Mouse (Mus musculus): ENCODE data around the gene Stk38. TPM values are rescaled to one million over a fixed set of nuclear protein-coding genes. Genes with fewer than 3 reads are reported as not detected.
"Not testable (repeated sequence)": the region's sequence is repeated elsewhere in the genome, so short reads cannot be mapped to it uniquely, and the experiment has no call there.

The Stk38 gene
- 55.0 and 73.5 TPM in 2 replicates for total RNA-seq (2021)
- long read RNA-seq, experiment 1, transcript Stk38-202 (14 exons, 3,354 nt) = minor isoform, 13 of 80 reads
- long read RNA-seq, experiment 1, transcript Stk38-201 (14 exons, 3,351 nt) = major isoform, 41 of 80 reads
- long read RNA-seq, experiment 1, partial matches to known transcripts = 3 of 80 reads
- long read RNA-seq, experiment 1, other reads (novel, unspliced or antisense) = 23 of 80 reads
- long read RNA-seq, experiment 2, transcript Stk38-202 (14 exons, 3,354 nt) = minor isoform, 6 of 62 reads
- long read RNA-seq, experiment 2, transcript Stk38-201 (14 exons, 3,351 nt) = major isoform, 27 of 62 reads
- long read RNA-seq, experiment 2, partial matches to known transcripts = 3 of 62 reads
- long read RNA-seq, experiment 2, other reads (novel, unspliced or antisense) = 24 of 62 reads

DNA sequence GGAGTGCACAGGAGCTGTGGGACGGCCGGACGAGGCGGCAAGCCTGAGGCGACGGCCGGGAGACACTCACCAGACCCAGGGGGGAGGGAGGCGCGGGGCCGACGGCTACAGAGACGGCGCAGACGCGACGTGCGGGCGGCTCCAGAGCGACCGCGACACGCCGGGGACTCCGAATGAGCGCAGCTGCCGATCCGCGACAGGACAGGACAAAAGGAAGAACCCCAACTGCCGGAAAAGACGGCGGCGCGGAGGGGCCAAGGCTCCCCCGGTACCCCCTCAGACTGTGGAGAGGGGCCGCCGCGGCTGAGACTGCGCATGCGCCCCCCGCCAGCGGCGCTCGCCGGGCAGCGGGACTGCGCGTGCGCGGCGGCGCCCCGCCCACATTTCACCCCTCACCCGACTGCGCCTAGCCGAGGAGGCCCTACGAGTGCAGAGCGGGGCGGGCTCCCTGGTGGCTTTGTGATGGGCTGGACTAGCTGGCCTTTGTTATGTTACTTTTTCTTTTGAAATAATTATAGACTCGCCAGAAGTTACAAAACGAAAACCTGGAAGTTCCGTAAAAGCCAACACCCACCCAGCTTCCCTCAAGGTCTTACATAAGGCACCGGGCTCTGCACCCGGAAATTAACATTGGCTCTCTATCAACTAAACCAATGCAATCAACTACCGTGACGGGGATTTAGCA lies at the start of gene Stk38:
Stk38 (minus strand) TSS at position 355 of the 685 bp plus-strand sequence.
- DNase-seq = peak; percentile 96

DNA sequence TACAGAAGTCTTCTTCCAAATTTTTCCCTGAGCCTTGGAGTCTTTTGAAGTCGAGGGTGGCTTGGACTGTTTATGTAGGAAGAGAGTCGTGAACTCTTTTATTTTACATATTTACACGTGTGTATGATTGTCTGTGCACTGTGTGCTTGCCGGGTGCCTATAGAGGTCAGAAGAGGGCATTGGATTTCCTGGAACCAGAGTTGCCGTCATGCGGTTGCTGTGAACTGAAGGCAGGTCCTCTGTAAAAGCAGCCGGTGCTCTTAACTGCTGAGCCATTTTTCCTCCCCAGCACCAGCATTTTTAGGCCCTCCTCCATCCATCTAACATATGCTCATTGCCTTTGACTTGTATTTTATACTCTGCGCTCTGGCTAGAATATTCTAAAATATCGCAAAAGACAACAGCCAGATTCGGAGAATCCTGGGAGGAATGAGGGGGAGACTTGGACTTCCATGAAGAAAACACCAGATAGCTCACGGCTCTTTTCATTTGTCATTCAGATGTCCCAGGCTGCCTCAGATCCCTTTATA lies 49.6 kb upstream of the Stk38 start:
- DNase-seq = no peak

DNA sequence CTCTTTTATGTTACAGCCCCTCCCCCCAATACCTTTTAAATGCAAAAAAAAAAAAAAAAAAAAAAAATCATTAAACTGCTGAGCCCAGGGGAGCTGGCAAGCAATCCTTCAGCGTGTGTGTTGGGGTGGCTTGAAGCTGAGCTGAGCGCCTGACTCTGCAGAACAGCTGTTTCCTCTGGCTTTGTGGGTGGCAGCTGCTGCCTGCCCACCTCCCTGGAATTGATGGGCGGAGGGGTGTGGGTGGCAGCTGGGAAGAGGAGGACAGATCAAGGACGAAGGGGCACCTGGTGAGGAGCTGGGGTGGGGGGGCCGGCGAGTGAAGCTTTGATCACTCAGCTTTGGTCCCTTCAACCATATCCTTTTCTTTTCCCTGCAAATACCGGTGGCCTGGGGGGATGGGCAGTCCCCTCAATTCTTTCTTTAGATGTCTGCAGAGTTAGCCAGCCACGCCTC lies 48.9 kb upstream of the Stk38 start:
- peak; percentile 24 for DNase-seq

DNA sequence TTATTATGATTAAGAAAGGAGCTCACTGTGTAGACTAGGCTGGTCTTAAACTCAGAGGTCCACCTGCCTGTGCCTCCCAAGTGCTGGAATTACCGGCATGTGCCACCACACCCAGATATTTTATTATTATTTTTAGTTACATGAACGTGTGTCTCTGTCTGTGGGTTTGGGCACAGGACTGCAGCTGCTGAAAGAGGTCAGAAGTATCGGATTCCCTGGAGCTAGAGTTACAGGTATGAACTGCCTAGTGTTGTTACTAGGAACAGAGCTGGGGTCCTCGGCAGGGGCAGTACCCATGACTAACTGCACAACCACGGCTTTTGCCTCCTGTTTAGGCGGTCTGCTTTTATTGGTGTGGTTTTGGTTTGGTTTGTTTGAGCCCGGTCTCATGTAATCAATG lies 48.4 kb upstream of the Stk38 start:
- DNase-seq = no peak

DNA sequence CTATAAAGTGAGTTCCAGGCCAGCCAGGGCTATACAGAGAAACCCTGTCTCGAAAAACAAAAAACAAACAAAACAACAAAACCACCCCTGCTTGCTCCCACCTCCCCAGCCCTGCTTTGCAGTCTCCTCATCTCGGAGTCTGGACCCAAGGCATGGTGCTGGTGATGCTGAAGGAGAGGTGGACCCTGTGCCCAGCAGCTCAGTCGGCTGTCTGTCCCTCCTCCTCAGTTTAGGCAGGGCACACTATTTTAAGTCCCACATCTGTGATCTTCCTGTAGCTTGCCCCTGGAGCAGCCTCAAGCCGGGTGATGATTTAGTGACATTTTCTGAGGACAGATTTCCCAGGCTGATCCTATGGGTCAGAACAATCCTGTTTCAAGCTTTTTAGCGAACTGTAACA lies 47.8 kb upstream of the Stk38 start:
- no peak for DNase-seq

DNA sequence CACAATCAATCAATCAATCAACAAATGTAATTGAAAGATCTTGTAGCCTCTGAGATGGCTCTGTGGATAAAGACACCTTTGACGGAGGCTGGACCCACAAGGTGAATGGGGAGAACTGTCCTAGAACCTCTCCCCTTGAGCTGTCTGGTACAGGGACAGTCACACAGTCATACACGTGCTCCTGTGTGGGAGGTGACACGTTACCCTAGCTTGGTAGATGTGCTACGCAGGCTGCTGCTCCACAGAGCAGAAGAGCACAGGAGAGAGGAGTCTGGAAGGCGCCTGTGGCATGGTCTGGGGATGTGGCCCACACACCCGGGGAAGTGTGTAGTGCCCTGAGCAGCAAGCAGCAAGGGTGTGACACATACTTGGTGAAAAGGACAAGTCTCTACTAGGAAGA lies 46.6 kb upstream of the Stk38 start:
- DNase-seq = no peak

DNA sequence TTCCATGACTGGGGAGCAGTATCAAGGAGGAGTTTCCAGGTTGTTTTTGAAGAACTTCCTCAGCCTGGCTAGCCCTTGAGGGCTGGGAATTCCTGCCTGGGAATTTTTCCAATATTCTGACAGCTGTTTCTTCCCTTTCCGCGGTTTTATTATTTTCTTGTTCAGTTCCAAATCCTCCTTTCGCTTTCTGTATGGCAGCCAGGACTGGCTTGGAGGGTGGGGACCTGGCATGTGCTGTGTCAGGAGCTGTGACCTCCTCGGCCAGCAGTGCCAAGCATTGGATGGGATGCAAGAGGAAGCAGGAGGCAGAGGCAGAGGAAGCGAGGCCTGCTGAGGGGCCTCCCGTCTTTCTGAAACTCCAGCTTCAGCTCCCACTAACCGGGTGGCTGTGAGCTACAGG lies 46.0 kb upstream of the Stk38 start:
- peak; percentile 76 for DNase-seq

DNA sequence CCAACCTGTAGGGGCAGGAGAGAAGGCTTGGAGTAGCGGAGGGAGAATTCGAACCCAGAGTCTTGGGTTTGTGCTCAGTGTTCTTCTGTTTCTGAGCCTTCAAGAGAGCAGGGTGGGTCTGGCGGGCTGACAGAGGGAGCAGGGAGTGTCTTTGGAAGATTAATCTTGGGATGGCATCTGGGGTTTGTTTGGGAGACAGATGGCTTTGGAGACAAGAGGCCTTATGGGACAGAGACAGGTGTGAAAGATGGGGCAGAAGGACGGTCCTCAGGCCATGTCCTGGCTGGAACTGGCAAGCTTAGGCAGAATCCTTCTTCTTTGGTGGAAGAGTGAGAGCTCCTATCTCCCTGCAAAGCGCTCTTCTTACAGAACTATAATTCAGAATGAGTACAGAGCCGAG lies 45.3 kb upstream of the Stk38 start:
- no peak for DNase-seq

DNA sequence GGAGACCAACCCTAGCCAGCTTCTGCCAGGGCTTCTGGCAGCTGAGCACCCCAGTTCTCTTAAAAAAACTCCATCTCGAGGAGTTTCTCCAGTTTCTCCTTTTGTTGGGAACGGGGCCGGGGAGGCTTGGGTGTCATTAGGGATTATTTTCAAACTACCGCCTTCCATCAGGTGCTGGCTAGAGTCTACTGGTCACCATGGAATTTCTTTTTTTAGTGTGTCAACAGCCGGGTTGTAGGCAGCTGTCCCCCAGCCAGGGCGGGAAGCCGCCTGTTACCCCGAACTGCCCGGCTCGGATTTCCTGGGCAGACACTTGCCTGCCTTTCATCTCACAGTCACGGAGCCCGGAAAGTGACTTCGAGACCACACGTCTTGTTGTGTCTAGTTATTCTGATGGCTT lies 43.0 kb upstream of the Stk38 start:
- no peak for DNase-seq

DNA sequence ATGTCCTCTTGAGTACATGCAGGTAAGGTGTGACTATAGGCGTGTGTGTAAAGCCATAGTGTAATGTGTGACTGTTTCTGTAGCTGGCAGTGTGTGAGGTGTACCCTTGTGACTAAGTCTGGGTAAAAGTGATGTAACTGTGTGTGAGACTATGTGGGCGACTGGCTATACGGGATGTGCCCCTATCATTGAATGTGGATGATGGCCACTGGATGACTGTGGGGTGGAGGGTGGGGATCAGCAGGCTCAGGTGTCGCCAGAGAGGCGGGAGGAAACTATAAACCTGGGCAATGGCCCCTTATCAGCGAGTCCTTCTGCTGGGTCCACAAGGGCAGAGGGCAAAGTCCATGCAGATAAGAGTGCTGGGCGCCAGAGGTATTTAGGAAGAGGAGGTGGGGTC lies 42.1 kb upstream of the Stk38 start:
- DNase-seq = no peak

DNA sequence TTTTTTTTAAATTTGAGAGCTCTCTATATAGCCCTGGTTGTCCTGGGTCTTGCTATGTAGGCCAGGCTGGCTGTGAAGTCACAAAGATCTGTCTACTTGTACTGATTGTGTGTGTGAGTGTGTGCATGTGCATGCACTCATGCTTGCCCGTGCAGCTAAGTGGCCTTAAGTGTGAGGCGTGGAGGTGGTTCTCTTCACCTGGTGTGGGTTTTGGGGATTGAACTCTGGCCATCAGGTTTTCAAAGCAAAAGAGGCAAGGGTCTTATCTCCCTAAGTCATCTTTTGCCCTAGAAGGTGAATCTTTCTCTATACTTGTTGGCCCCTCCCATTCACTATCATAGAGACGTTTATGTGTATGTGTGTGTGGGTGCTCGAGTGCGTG lies 41.7 kb upstream of the Stk38 start:
- no peak for DNase-seq

DNA sequence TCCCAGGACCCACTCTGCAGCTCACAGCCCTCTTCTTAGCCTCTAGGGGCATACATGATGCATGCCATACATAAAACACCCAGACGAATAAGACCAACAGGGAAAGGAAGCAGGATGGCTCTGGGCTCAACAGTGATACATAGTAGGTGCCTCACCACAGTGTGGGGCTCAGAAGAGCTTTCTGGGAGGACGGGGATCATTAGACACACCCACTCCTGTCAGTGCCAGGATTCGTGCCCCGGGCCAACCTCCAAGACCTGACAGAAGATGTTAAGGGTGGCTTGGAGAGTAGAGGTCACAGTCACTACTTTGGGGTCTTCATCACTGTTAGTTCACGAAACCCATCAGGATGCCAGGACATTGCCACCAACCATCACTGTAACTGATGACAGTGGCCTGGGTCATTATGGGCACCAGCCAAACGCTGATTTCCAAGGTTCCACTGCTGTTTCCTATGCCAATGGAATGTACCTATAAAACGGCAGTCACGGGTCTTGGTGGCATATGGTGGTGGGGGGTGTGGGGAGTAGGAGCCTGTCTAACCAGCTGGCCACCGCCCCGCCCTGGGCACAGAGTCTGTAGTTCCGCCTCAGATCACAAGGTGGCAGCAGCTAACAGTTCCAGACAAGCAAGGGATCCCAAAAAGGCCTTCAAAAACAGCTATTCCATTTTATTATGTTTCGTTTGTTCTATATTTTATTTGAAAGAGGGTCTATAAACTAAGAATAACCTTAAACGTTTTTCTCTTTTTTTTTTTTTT lies 41.1 kb upstream of the Stk38 start:
- peak; percentile 89 for DNase-seq

DNA sequence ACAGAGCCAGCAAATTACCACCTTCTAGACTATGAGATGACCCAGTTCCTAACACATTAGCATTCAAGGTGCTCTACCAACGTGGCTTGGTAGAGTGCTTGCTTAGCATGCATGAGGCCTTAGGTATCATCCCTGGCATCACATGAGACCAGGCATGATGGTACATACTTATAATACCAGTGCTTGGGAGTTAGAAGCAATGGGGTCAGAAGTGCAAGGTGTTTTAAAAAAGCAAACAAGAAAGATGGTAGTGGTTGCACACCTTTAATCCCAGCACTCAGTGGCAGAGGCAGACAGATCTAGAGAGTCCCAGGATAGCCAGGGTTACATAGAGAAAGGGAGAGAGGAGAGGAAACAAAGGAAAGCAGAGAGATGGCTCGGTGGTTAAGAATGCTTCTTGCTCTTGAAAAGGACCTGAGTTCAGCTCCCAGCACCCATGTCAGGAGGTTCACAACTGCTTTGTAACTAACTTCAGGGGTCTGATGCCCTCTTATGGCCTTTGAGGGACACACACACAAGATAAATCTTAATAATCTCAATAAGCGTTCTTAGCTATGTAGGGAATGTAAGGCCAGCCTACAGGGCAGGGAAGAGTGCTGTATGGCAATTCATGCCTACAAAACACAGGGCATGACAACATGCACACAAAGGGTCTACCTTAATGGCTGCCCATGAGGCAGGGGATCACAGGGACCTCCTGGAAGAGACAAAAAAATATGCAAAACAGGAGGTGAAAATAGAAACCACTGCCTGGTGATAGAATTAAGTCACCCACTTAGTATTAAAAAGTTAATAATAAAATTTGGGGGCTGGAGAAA lies 40.1 kb upstream of the Stk38 start:
- no peak for DNase-seq

DNA sequence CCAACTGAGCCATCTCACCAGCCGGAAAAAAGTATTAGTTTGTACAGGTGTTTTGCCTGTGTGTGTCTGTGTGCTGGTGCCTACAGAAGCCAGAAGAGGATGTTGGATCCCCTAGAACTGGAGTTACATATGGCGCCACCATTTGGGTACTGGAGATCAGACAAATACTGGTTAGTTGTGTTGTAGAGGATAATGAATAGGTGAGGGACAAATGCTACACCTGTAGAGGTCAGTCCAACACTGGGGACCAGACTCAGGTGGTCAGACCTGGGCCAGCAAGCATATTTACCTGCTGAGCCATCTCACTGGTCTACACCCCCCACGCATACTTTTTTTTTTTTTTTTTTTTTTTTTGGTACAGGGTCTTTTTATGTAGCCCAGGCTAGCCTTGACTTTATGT lies 39.1 kb upstream of the Stk38 start:
- no peak for DNase-seq

DNA sequence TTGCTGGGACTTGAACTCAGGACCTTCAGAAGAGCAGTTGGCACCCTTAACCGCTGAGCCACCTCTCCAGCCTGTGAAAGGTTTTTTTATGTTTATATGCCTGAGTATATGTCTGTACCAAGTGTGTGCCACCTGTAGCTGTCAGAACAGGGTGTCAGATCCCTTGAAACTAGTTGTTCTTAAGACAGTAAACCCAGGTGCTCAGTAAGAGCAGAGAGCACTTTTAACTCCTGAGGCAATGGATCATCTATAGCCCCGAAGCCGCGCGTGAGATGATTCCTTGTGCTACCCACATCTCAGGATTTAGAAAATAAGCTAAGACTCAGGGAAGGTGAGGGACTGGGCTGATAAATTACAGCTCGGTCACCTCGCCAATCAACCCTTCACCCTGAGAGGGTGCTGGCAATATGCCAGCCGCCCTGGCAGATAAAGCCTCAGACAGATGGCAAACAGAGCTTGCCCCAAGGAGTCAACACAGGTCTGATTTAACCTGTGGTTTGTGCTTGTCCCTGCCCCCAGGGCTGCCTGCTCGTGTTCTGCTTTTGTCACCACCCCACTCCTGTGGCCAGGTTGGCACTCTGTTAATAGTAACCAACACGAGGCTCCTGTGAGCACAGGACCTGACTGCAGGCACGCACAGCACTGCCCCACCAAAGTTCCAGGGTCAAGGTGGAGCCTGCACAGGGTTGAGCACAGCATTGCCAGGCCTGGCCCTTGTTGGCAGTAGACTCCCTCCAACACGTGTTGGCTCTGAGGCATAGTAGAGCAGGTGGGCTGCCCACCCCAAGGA lies 38.1 kb upstream of the Stk38 start:
- peak; percentile 68 for DNase-seq

DNA sequence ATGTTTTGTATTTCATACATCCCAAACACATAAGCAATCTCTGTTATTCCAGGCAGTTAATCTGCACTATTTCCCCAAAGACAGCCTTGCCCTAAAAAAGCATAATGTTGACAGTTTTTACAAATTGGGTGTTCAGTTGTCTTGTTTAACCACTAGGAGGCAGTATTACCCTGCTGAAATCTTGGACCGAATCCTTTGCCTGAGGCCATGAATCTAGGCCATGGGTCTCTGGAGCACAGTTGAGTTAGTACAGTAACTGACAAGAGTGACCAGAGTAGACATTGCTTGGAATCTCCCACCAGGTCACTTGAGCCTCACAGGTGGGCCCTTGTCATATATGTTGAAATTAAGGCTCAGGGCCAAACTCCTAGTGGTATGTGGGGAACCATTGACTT lies 37.1 kb upstream of the Stk38 start:
- peak; percentile 56 for DNase-seq

DNA sequence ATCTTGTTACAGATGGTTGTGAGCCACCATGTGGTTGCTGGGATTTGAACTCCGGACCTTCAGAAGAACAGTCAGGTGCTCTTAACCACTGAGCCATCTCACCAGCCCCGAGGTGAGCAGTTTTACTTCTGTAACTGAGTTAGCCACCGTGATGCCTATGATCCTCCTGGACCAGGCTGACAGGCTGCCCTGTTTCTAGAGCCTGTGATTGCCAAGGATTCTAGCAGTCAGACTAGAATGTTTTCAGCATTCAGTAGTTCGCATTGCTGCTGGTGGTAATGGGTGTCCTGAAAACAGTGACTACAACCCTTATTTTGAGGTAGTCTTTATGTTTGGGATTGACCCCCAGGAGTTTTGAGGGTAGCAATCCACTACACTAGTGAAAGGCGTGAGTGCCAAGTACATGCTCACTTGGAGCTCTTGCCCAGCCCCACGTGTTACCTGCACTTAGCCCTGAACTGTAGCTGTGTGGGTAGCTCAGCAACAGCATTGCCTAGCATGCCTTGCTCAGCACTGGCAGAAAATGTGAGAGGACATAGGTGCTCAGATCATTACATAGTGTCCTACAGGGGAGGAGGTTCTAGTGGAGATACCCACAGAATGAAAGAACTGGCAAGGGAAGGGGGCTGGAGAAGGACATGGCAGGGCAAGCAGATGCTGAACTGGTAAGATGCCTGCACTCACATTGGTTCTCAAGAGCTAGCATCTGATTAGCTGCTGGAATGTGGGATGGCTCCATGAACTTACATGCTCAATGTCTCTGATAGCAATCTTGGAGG lies 36.5 kb upstream of the Stk38 start:
- DNase-seq = no peak

DNA sequence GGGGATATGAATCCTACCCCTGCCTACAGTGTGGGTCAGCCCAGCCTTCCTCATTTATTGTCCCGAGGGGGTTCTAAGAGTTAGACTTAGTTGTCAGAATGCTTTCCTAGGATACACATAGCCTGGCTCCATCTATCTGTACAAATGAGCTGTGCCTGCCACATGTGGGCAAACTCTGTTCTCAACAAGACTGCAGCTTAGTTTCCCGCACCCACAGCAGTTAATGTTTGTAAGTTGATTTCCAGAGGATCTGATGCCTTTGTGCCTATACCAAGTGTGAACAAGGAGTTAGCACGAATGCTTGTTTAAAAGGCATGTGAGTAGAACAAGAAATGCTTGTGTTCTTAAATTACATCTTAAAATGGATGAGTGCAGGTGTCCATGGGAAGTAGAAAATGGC lies 35.8 kb upstream of the Stk38 start:
- no peak for DNase-seq

DNA sequence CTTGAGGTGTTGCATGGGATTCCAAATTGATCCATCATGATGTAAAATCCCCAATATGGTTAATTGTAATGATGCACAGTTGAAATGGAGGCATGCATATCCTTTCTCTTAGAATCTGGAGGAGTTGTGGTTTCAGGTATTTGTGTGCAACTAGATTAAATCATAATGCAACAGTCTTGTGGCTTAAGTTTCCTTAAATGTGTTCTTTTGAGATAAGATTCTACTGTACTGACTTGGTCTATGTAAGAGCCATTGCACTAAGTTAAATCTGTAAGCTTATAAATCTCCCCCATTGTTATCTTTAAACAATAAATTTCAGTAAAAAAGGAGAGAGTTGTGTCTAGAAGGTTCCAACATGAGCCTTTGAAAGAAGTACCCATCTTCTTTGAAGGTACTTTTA lies 34.8 kb upstream of the Stk38 start:
- DNase-seq = no peak

DNA sequence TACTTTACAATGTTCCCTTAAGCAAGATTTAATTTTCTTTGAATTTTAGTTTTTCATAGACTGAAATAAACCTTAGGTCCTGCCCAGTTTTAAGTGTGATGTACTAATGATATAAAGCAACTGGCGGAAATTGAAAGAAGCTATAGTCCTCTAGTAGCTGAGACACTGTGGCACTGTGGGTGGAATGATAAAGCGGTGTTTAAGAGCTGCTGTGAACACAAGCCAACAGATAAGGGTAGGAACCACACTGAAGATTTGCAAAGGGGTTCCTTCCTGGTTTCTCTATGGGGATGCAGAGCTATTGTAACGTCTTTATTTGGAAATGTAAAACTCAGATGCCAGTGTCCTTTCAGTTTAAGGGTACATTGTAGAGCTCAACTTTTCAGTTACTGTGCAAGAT lies 33.8 kb upstream of the Stk38 start:
- not testable (repeated sequence) for DNase-seq

All from adrenal gland, postnatal 14 days (tissue).